Mouse (Mus musculus): ENCODE results near the gene Gm17654. TPM values are rescaled to one million over a fixed set of nuclear protein-coding genes. Genes with fewer than 3 reads are reported as not detected.
A peak's percentile ranks its signal among the peaks of the same experiment; 100 is the strongest.
"Not testable (repeated sequence)": the region's sequence is repeated elsewhere in the genome, so short reads cannot be mapped to it uniquely, and the experiment has no call there.

Gm17654 gene
- not detected in 2 replicates for polyA plus RNA-seq (2012; rRNA removed)

GRCm38 (mm10) chr14:43579046-43579445 lies at the start of gene Gm17654:
TSS of gene Gm17654 (minus strand) at chr14:43579146.
- DNase-seq (ENCODE audit: low spot score): not testable (repeated sequence)

GRCm38 (mm10) chr14:43607913-43608312 lies 29.0 kb upstream of the Gm17654 start, which contains the start of gene Gm10375:
TSS of gene Gm10375 (minus strand) at chr14:43608013.
- not testable (repeated sequence) for DNase-seq (ENCODE audit: low spot score)

- DNase-seq (ENCODE audit: low spot score): not testable (repeated sequence)
Measured at GRCm38 (mm10) chr14:43577969-43578368, 977 bp downstream of the Gm17654 start.

GRCm38 (mm10) chr14:43552271-43552670 lies 26.7 kb downstream of the Gm17654 start:
- DNase-seq (ENCODE audit: low spot score): peak; percentile 19

GRCm38 (mm10) chr14:43546281-43546680 lies 32.7 kb downstream of the Gm17654 start:
- not testable (repeated sequence) for DNase-seq (ENCODE audit: low spot score)

DNA sequence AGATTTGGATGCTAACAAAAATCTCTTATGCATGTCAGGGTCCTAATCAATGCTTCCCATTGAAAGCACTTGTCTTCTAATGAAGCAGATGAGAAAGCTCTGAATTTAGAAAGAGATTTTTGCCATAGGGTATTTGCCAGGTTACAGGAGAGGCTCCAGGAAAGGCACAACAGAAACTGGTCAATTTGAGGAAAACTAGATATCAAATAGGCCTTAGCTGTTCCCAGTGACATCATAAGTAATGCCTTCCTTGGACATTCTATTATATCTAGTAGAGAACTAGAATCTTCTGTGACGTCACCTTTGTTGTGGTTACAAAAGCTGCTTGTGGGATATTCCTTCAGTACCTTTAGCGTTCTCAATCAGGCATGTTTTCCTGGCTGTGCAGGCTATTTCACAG lies 35.7 kb downstream of the Gm17654 start, which contains the start of gene Gm5799:
Gene Gm5799 (plus strand): TSS at position 301 of the 400 bp plus-strand sequence.
- not testable (repeated sequence) for DNase-seq (ENCODE audit: low spot score)

GRCm38 (mm10) chr14:43538144-43538543 lies 40.8 kb downstream of the Gm17654 start:
- peak; percentile 21 for DNase-seq (ENCODE audit: low spot score)

DNA sequence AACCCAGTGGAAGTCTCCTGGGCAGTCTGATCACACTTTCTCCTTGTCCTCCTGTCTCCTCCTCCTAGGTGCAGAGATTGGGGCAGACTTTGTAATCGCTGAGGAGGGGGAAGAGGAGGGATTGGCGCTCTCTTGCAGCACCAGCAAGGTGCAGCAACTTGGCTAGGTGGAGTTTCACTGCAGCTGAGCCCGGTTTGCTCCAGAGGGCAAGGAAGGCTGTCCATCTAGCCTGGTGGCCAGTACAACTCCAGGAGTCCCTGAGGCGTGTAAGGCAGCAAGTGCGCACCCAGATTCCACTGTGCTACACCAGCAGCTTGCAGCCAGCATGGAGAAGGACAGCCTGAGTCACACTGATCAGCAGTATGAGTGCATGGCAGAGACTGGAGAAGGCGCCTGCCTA lies 46.6 kb downstream of the Gm17654 start:
- peak; percentile 34 for DNase-seq (ENCODE audit: low spot score)

- not testable (repeated sequence) for DNase-seq (ENCODE audit: low spot score)
Measured at GRCm38 (mm10) chr14:43532011-43532383, 46.9 kb downstream of the Gm17654 start.

DNA sequence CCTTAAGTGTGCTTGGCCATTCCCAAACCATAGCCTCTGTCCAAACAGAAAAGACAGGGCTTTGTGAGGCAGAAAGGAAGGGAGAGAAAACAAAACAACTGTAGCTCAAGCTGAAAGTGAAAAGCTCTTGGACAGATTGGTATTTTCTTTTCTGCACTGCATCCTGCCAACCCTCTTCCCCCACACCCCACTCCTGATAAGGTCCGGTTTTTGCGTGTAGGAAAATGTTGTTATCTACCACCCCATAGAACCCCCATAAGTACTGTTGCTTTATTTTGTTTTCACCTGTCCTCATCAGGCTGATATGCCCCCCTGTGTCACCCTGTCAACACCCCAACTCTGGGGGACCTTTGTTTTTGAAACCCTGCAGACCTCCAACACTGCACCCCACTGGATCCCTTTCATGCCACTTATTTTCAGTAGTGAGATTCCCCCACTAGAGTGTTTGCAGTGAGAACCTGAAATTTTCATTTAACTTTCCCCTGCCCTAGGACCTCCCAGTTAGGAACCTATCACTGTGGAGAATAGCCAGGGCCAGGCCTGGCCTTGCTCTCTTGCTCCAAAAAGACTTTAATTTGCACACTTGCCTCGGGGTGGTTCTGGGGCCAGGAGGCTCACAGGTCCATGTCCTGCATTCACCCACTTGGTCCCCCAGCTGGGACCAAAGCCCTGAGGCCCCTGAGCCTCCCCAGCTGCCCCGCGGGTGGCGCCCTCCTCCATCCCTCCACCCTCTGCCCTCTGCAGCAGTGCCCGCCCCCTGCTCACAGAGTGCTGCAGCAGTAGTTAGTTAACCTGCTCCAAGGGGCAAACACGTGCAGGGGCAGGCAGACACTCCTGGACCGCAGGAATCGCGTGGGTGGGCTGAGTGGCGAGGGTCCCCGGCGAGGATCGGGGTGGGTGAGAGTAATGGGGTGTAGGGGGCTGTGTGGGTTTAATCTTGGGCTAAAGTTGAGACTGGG lies 47.6 kb downstream of the Gm17654 start:
- peak; percentile 20 for DNase-seq (ENCODE audit: low spot score)

Other genes with a start within 250 kb of the Gm17654 start
- gene 1700001F09Rik, start 231.3 kb downstream of the Gm17654 start, polyA plus RNA-seq (2012; rRNA removed): not detected in 2 replicates
- not detected in 2 replicates for gene Gm8138, start 162.8 kb downstream of the Gm17654 start, polyA plus RNA-seq (2012; rRNA removed)
- not detected in 2 replicates for gene Gm5799, start 35.6 kb downstream of the Gm17654 start, polyA plus RNA-seq (2012; rRNA removed)
- not detected in 2 replicates for gene Gm10375, start 28.9 kb upstream of the Gm17654 start, polyA plus RNA-seq (2012; rRNA removed)
- gene Gm8165, start 98.1 kb upstream of the Gm17654 start, polyA plus RNA-seq (2012; rRNA removed): not detected in 2 replicates
- gene Gm7324, start 118.7 kb upstream of the Gm17654 start, polyA plus RNA-seq (2012; rRNA removed): 0.16 and 0.36 TPM in 2 replicates
- not detected in 2 replicates for gene Gm16506, start 148.3 kb upstream of the Gm17654 start, polyA plus RNA-seq (2012; rRNA removed)
- gene Gm6526, start 168.7 kb upstream of the Gm17654 start, polyA plus RNA-seq (2012; rRNA removed): not detected in 2 replicates
- not detected in 2 replicates for gene Gm8180, start 205.6 kb upstream of the Gm17654 start, polyA plus RNA-seq (2012; rRNA removed)